Mouse (Mus musculus) testis, adult 2 months (tissue): ENCODE measurements around the gene Slc35e3. TPM values are rescaled to one million over a fixed set of nuclear protein-coding genes. Genes with fewer than 3 reads are reported as not detected.
"Not testable (repeated sequence)": the region's sequence is repeated elsewhere in the genome, so short reads cannot be mapped to it uniquely, and the experiment has no call there.

Source experiments
- H3K27ac ChIP-seq: fragments of 200-500 bp; 2 replicates; pipeline ENCODE4 v1.5.1; 2012; ENCODE audit warnings: low read depth, low read length; ENCODE audit not compliant: control insufficient read depth, insufficient read depth
- H3K27me3 ChIP-seq: fragments of 200-500 bp; 2 replicates; pipeline ENCODE4 v1.6.1; 2012; ENCODE audit warnings: mild to moderate bottlenecking, low read length, moderate library complexity; ENCODE audit not compliant: control insufficient read depth, insufficient read depth
- H3K36me3 ChIP-seq: fragments of 200-500 bp; 2 replicates; pipeline ENCODE4 v1.6.1; 2012; ENCODE audit warnings: mild to moderate bottlenecking, low read length; ENCODE audit not compliant: control insufficient read depth, insufficient read depth
- H3K4me1 ChIP-seq: fragments of 200-500 bp; 2 replicates; pipeline ENCODE4 v1.6.1; 2012; ENCODE audit warnings: low read length; ENCODE audit not compliant: control insufficient read depth, insufficient read depth
- H3K4me3 ChIP-seq: fragments of 200-500 bp; 2 replicates; pipeline ENCODE4 v1.5.1; 2012; ENCODE audit warnings: low read depth, mild to moderate bottlenecking, low read length, moderate library complexity, mixed read lengths; ENCODE audit not compliant: control insufficient read depth
- CTCF ChIP-seq: fragments of 200-500 bp; IDR thresholded peaks from 2 replicates; pipeline ENCODE4 v1.5.1; 2012; ENCODE audit warnings: low read depth, mild to moderate bottlenecking, inconsistent platforms, low read length, moderate library complexity; ENCODE audit not compliant: control insufficient read depth, insufficient read depth, insufficient replicate concordance
- POLR2A ChIP-seq: fragments of 200-500 bp; IDR thresholded peaks from 2 replicates; pipeline ENCODE4 v1.6.1; 2012; ENCODE audit warnings: low read depth, mild to moderate bottlenecking, inconsistent platforms, low read length, moderate library complexity; ENCODE audit not compliant: control insufficient read depth
- polyA plus RNA-seq: library from polyadenylated mRNA; depleted of rRNA; stranded (reverse); fragments of >200 nt; gene quantifications from 2 replicates; pipeline ENCODE4 v1.2.3, GENCODE M21; 2012

Gene Slc35e3
- polyA plus RNA-seq, 1 experiment, result 2.7 TPM

DNA sequence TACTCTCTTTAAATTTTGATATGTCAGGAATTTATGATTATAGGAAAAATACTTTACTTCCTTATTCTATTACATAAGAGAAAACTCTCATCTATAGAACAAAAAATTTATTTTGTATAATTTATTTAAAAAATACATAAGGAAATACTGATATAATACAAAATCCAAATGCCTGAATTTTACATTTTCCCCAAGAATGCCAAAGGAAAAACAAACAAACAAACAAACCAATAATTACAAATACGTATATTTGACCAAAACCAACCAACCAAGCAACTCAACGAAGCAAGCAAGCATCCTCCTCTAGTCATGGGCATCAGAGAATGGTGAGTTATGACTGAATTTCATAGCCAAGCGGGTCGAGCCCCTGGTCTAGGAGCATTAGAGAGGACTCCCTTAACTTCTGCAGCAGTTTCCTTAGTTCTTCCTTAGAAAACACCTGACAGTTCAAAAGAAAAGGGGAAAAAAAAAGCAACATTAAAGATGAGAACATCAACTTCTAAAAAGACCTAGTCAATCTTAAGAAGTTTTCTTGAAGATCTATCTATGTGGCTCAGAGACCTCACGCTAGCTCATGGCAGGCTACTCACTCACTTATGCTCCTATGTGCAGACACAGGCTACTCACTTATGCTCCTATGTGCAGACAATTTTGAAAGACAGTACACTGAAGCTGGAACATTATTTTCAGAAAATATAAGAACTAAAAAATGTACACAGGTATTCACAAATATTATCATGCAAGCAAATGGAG is 4.5 kb upstream of the Slc35e3 start:
- H3K27ac ChIP-seq, result no peak overlapping the region
- H3K36me3 ChIP-seq, result no peaks in the 10 kb centered on the region; the same call in 1 of the 2 replicates
- H3K4me3 ChIP-seq, result no peak overlapping the region
- no peaks in the 10 kb centered on the region for H3K27me3 ChIP-seq
- no peak for TF ChIP-seq POLR2A
- no peak for TF ChIP-seq CTCF
- no peaks in the 10 kb centered on the region; the same call in 1 of the 2 replicates for H3K4me1 ChIP-seq

DNA sequence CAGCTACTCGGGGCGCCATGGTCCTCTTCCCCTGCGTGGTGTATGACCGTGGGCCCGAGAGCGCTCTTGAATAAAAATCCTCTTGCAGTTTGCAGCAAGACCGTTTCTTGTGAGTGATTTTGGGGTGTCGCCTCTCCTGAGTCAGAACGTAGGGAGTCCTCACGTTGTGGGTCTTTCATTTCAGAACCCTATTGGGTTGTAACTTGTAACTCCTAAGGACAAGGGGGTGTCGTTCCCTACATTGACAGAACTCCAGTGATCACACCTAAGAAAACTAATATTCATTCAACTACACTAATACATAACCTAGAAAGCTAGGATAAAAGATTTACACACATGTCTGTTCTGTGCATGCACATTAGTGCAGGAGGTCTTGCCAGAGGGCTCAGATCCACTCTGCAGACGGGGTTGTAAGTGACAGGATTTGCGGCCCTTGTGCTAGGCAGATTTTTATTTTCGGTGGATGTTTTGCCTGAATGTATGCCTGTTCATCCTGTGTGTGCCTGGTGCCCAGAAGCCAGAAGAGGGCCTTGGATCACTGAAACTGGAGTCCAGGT is 3.7 kb upstream of the Slc35e3 start:
- no peak overlapping the region for H3K4me3 ChIP-seq
- H3K36me3 ChIP-seq, result no peaks in the 10 kb centered on the region; the same call in 1 of the 2 replicates
- H3K27me3 ChIP-seq, result no peaks in the 10 kb centered on the region
- H3K27ac ChIP-seq, result no peak overlapping the region
- TF ChIP-seq POLR2A (no peak), CTCF (no peak)
- H3K4me1 ChIP-seq, result no peaks in the 10 kb centered on the region; the same call in none of the 2 replicates

DNA sequence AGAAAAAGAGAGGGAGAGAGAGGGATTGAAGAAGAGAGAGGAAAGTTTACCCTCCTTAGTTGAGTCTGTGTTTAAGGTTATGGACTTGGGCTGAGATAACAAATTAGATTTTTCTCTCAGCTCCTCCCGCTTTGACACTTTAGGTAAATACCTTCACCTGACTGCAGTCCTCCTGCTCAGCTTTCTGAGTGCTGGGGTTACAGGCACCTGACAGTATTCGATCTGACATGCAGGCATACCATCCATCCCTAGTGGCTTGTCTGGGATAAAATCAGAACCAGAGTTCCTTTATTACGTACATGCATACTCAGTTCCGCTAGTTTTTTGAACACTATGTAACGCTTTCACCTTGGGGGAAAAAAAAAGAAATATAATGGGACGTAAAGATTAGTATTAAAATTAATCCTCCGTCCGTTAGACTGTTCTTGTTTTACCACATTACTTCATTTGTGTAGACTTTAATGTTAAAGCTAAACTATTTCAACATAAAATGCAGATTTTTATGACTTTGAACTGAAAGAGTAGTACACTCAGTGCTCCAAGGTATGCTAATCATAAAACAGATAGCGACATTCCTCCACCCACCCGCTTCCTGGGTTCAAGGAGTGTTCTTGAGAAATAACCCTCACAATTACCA is 3.0 kb upstream of the Slc35e3 start:
- Histone ChIP-seq H3K27ac (no peak overlapping the region), H3K27me3 (no peaks in the 10 kb centered on the region), H3K4me1 (no peaks in the 10 kb centered on the region; the same call in none of the 2 replicates), H3K36me3 (no peaks in the 10 kb centered on the region; the same call in 1 of the 2 replicates), H3K4me3 (no peak overlapping the region)
- TF ChIP-seq POLR2A (no peak), CTCF (no peak)

DNA sequence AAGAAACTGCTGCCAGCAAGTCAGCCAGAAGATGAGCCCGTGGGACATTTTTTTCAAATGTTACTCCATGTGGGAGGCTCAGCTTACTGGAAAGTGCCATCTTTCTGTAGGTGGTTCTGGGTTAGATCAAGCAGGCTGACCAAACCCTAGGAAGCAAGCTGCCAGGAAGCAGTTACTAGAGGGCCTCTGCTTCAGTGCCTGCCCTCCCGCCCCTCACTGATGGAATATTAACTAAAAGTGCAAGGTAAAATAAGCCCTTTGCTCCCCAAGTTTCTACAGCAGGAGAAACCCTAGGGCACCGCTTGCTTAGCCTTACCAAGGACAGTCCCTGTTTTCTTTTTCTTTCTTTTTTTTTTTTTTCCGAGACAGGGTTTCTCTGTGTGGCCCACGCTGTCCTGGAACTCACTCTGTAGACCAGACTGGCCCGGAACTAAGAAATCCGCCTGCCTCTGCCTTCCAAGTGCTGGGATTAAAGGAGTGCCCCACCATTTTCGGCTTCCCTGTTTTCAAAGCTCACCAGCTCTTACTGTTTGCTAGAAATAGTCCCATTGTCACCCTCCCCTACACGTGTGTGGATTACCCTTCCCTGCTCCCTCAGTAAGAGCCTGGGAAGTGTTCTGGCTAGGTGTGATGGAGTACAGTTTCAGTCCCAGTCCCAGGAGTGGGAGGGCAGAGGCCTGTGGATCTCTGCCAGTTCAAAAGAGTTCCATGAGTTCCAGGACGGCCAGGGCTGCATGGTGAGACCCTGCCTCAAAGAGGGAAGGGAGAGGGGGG is 2.3 kb upstream of the Slc35e3 start:
- Histone ChIP-seq H3K36me3 (no peaks in the 10 kb centered on the region; the same call in 1 of the 2 replicates), H3K27me3 (no peaks in the 10 kb centered on the region), H3K27ac (no peak overlapping the region), H3K4me1 (no peaks in the 10 kb centered on the region; the same call in none of the 2 replicates), H3K4me3 (no peak overlapping the region)
- TF ChIP-seq POLR2A (no peak), CTCF (no peak)

DNA sequence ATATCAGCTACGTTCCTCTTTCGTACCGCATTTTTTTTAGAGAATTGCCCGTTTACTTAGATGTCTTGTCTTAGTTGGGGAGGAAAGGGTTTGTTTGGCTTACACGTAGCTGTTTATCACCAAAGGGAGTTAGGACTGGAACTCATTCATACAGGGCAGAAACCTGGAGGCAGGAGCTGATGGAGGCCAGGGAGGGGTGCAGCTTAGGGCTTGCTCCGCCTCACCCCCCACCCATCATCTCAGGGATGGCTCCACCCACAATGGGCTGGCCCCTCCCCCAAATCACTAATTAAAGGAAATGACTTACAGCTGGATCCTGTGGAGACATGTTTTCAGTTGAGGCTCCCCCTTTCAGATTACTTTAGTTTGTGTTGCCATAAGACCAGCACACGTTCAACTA is 1.5 kb upstream of the Slc35e3 start:
- Histone ChIP-seq H3K27me3 (no peaks in the 10 kb centered on the region), H3K27ac (no peak overlapping the region), H3K36me3 (no peaks in the 10 kb centered on the region; the same call in 1 of the 2 replicates), H3K4me3 (no peak overlapping the region; the same call in 1 of the 2 replicates), H3K4me1 (no peaks in the 10 kb centered on the region; the same call in none of the 2 replicates)
- TF ChIP-seq CTCF, result no peak
- no peak for TF ChIP-seq POLR2A

DNA sequence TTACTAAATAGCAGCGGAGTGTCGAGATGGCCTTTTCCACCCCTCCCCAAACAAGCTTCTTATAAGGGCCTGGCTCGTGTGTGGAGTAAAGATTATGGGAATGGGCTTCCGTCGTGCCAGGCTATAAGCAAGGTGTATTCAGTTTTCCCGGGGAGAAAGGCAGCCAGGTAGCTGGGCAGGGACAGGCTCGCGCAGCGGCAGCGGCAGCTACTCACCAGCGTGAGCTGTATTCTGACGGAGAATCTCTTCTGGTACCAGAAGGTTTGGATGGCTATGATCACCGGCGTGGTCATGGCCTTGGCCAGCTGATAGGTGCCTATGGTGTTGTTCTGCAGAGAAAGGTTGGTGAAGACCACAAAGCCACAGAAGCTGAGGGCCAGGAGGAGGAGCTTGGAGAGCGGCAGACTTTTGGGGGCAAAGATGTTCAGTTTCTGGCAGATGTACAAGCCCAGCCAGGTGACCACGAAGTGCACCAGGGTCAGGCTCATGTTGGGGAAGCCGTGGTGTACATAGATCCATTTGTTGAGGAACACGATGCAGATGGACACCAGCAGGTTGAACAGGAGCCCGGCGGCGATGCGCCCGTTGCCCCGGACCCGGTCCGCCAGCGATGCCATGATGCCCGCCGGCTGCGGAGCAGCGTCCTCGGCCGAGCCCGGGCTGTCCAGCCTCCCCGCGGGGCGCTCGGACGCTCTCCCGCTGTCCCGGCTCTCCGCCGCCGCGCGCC is 432 bp downstream of the Slc35e3 start:
- not testable (repeated sequence) for H3K27me3 ChIP-seq, H3K27ac ChIP-seq, H3K4me1 ChIP-seq, H3K36me3 ChIP-seq
- H3K4me3 ChIP-seq, result peak overlapping the region; percentile 63

DNA sequence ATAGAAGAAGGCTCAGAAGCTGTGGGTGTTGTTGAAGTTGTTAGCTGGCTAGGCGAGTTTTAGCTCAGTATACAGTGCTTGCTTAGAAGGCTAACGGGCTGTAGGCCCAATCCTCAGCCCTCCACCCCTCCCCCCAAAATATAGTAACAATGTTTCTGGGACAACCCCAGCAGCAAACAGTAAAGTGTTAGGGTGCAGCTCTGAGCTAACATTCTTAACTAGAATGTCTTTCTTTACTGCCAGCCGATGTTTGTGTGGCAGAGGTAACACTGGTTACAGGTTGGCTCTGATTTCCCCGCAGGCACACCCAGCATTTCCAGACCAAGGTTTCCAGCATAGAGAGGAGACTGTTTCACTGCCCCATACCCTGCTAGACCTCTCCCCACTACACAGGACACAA is 2.2 kb downstream of the Slc35e3 start:
- TF ChIP-seq CTCF (no peak), POLR2A (no peak)
- H3K4me3 ChIP-seq, result no peak overlapping the region
- no peaks in the 10 kb centered on the region for H3K27me3 ChIP-seq
- no peak overlapping the region for H3K27ac ChIP-seq
- H3K4me1 ChIP-seq, result no peaks in the 10 kb centered on the region; the same call in none of the 2 replicates
- no peaks in the 10 kb centered on the region for H3K36me3 ChIP-seq
